Mouse (Mus musculus): ENCODE measurements around the gene Olfr926. TPM values are rescaled to one million over a fixed set of nuclear protein-coding genes. Genes with fewer than 3 reads are reported as not detected.
"Not testable (repeated sequence)": the region's sequence is repeated elsewhere in the genome, so short reads cannot be mapped to it uniquely, and the experiment has no call there.

The Olfr926 gene
- total RNA-seq (2021), result not detected in 2 replicates
- long read RNA-seq, result 0 reads

- DNase-seq, result no peak
These were observed at the start of gene Olfr926 for GRCm38 (mm10) chr9:38876826-38877225. TSS of gene Olfr926 (plus strand) at chr9:38877126.

DNA sequence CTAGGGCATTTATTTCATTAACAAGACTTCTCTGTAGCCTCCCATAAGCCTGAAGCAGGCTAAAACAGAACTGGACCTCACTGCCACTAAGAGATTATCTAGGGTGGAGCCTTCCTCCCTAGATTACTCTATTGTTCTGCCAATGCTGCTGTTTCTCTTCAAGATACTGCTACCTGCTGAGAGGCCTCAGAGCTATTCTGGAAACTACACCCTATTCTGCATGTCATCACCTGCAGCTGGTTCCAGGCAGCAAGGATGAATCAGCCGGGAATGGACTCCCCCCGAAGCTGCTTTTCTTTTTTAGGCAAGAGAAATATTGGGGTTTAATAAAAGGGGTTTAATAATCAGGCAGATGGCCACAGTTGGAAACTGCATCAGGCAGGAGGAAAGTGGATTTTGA lies 43.9 kb upstream of the Olfr926 start:
- DNase-seq, result no peak

DNA sequence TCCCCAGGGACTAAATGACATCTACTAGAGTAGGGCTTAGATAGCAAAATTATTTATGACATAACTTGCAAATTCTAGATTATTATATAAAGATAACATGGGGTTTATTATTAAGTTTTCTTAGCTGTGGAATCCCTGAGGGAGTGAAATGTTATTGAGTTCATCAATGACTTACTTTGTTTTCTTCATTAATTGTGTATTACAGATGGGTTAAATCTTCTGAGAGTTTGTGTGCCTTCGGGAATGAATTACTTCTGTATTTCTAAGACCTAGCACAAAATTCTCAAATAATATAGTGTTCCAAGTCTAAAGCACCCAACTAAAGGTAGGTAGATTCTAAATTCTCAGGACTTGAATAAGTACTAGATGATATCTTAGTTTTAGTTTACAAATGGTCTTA lies 32.8 kb upstream of the Olfr926 start, which contains the start of gene Olfr924:
TSS of gene Olfr924 (plus strand) at position 301 of the 400 bp plus-strand sequence.
- no peak for DNase-seq

DNA sequence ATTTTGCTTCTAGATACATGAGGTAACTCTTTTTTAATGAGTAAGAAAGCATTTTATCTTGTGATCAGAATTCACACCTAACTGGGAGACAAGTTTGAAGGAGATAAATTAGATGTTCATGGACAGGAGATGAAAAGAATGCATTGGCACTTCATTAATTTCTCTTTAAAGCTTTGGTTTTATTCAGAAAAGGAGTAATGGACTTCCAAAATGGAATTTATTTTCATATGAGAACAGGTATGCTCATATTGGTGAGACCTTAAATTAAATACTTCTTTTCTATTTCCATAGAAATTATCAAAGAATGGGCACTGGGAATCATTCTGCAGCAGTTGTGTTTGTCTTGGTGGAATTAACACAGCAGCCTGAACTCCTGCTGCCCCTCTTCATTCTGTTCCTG lies 22.2 kb upstream of the Olfr926 start, which contains the start of gene Olfr26:
TSS of gene Olfr26 (plus strand) at position 301 of the 400 bp plus-strand sequence.
- DNase-seq, result no peak

GRCm38 (mm10) chr9:38874880-38875279 lies 2.0 kb upstream of the Olfr926 start:
- DNase-seq, result not testable (repeated sequence)

Other genes with a start within 250 kb of the Olfr926 start
- gene Olfr916, start 217.3 kb upstream of the Olfr926 start, total RNA-seq (2021), result not detected in 2 replicates
- gene Olfr917, start 211.3 kb upstream of the Olfr926 start, total RNA-seq (2021), result not detected in 2 replicates
- not detected in 2 replicates for gene Olfr918, start 202.5 kb upstream of the Olfr926 start, total RNA-seq (2021)
- gene Olfr919, start 173.5 kb upstream of the Olfr926 start, total RNA-seq (2021), result not detected in 2 replicates
- 39.8 and 55.8 TPM in 2 replicates for gene Vwa5a, start 158.9 kb upstream of the Olfr926 start, total RNA-seq (2021)
- gene Olfr920, start 124.8 kb upstream of the Olfr926 start, total RNA-seq (2021), result 0.14 and 0.46 TPM in 2 replicates
- gene Olfr921, start 104.1 kb upstream of the Olfr926 start, total RNA-seq (2021), result not detected in 2 replicates
- not detected in 2 replicates for gene Olfr922, start 62.5 kb upstream of the Olfr926 start, total RNA-seq (2021)
- gene Olfr923, start 50.6 kb upstream of the Olfr926 start, total RNA-seq (2021), result not detected in 2 replicates
- gene Olfr924, start 32.7 kb upstream of the Olfr926 start, total RNA-seq (2021), result not detected in 2 replicates
- not detected in 2 replicates for gene Olfr26, start 22.1 kb upstream of the Olfr926 start, total RNA-seq (2021)
- not detected in 2 replicates for gene Olfr930, start 52.7 kb downstream of the Olfr926 start, total RNA-seq (2021)
- not detected in 2 replicates for gene Olfr933, start 95.2 kb downstream of the Olfr926 start, total RNA-seq (2021)
- not detected in 2 replicates for gene Olfr934, start 111.2 kb downstream of the Olfr926 start, total RNA-seq (2021)
- gene Olfr935, start 122.6 kb downstream of the Olfr926 start, total RNA-seq (2021), result not detected in 2 replicates
- gene Olfr146, start 146.3 kb downstream of the Olfr926 start, total RNA-seq (2021), result not detected in 2 replicates
- not detected in 2 replicates for gene Olfr937, start 187.8 kb downstream of the Olfr926 start, total RNA-seq (2021)
- gene Olfr938, start 201.8 kb downstream of the Olfr926 start, total RNA-seq (2021), result not detected in 2 replicates

All from adrenal gland, postnatal 25 days (tissue).